Mouse (Mus musculus) adrenal gland, postnatal 14 days (tissue): ENCODE measurements around the gene Dok5. TPM values are rescaled to one million over a fixed set of nuclear protein-coding genes. Genes with fewer than 3 reads are reported as not detected.

Experiments used
- DNase-seq: peaks from one replicate; pipeline ENCODE4 v3.0.0; 2021; ENCODE audit warnings: mixed read lengths
- long read RNA-seq, 2 experiments: library from polyadenylated mRNA; stranded (forward); transcript quantifications; one replicate each; pipeline ENCODE4 v2.0.0; 2021
- total RNA-seq: library from RNA; stranded (reverse); gene quantifications from 2 replicates; pipeline ENCODE4 v1.2.3, GENCODE M21; 2021

Gene Dok5
- 0.26 and 0.37 TPM in 2 replicates for total RNA-seq
- long read RNA-seq, experiment 1: 0 reads
- long read RNA-seq, experiment 2, partial matches to known transcripts: 0 of 1 reads
- long read RNA-seq, experiment 2, other reads (novel, unspliced or antisense): 0 of 1 reads

GRCm38 (mm10) chr2:170731632-170732561 lies at the start of gene Dok5:
Gene Dok5, plus strand, starts transcription at chr2:170731807.
- DNase-seq: peak; percentile 56

- DNase-seq: peak; percentile 6
Observed at GRCm38 (mm10) chr2:170683385-170683784, 48.2 kb upstream of the Dok5 start.

- no peak for DNase-seq
Observed at GRCm38 (mm10) chr2:170695071-170695936, 36.3 kb upstream of the Dok5 start.

GRCm38 (mm10) chr2:170695937-170696510 lies 35.6 kb upstream of the Dok5 start:
- no peak for DNase-seq

- DNase-seq: no peak
Observed at GRCm38 (mm10) chr2:170700471-170700870, 31.1 kb upstream of the Dok5 start.

GRCm38 (mm10) chr2:170706488-170706887 lies 25.1 kb upstream of the Dok5 start:
- DNase-seq: no peak

GRCm38 (mm10) chr2:170707672-170708071 lies 23.9 kb upstream of the Dok5 start:
- no peak for DNase-seq

- DNase-seq: no peak
Observed at GRCm38 (mm10) chr2:170708901-170709300, 22.7 kb upstream of the Dok5 start.

- DNase-seq: no peak
Observed at GRCm38 (mm10) chr2:170712658-170713285, 18.8 kb upstream of the Dok5 start.

- no peak for DNase-seq
Observed at GRCm38 (mm10) chr2:170720386-170720785, 11.2 kb upstream of the Dok5 start.

- no peak for DNase-seq
Observed at GRCm38 (mm10) chr2:170724136-170724535, 7.5 kb upstream of the Dok5 start.

- DNase-seq: no peak
Observed at GRCm38 (mm10) chr2:170724716-170725115, 6.9 kb upstream of the Dok5 start.

GRCm38 (mm10) chr2:170725796-170726195 lies 5.8 kb upstream of the Dok5 start:
- DNase-seq: no peak

GRCm38 (mm10) chr2:170726996-170727710 lies 4.5 kb upstream of the Dok5 start:
- DNase-seq: no peak

- DNase-seq: no peak
Observed at GRCm38 (mm10) chr2:170728864-170729263, 2.7 kb upstream of the Dok5 start.

- no peak for DNase-seq
Observed at GRCm38 (mm10) chr2:170729661-170730060, 1.9 kb upstream of the Dok5 start.

- no peak for DNase-seq
Observed at GRCm38 (mm10) chr2:170730136-170730535, 1.5 kb upstream of the Dok5 start.

- no peak for DNase-seq
Observed at GRCm38 (mm10) chr2:170730781-170731180, 826 bp upstream of the Dok5 start.

- DNase-seq: no peak
Observed at GRCm38 (mm10) chr2:170731205-170731604, 402 bp upstream of the Dok5 start.

- DNase-seq: no peak
Observed at GRCm38 (mm10) chr2:170733671-170734070, 2.1 kb downstream of the Dok5 start.

GRCm38 (mm10) chr2:170734446-170734845 lies 2.8 kb downstream of the Dok5 start:
- no peak for DNase-seq
